14 mouse cellular contexts compared by ENCODE assay signal in genomic region chr2:50196681-50197080, GRCm38 (mm10).
A peak's percentile ranks its signal among the peaks of the same experiment; 100 is the strongest.
DNase-seq lines count a peak whose midpoint lies in the region; ATAC-seq lines count a peak whose summit lies in the region.
"Had no signal": no experiment of that assay in that cellular context is flagged by ENCODE, and none has a peak within 500 bp of the region (broad histone marks: within the 10 kb centered on the region; RNA-seq: fewer than 3 reads in every experiment).

No protein-coding gene starts in this region.

- no peak overlapping the region for H3K4me3 ChIP-seq in kidney, embryonic 15.5 days (replicated peaks)
- H3K4me3 ChIP-seq: embryonic facial prominence, embryonic 15.5 days; liver, embryonic 13.5 days; megakaryocyte, embryonic 14.5 days had no signal

- WGBS in kidney, embryonic 15.5 days = 67% methylated on average over 1 of the region's 1 CpGs

- H3K4me2 ChIP-seq in kidney, embryonic 15.5 days = no peak overlapping the region
- H3K4me2 ChIP-seq: embryonic facial prominence, embryonic 15.5 days; liver, embryonic 13.5 days had no signal

- no peak for ATAC-seq in kidney, embryonic 15.5 days (replicated peaks; ENCODE audit: low FRiP score)
- ATAC-seq in megakaryocyte progenitor cell, adult 5-6 weeks (replicated peaks; ENCODE audit: poor library complexity) = no peak

- H3K9me3 ChIP-seq in kidney, embryonic 15.5 days (replicated peaks) = no peaks in the 10 kb centered on the region
- H3K9me3 ChIP-seq: embryonic facial prominence, embryonic 15.5 days; liver, embryonic 13.5 days had no signal

- H3K27ac ChIP-seq in kidney, embryonic 15.5 days = no peak overlapping the region
- H3K27ac ChIP-seq: embryonic facial prominence, embryonic 15.5 days; liver, embryonic 13.5 days had no signal

- H3K4me1 ChIP-seq in kidney, embryonic 15.5 days = no peaks in the 10 kb centered on the region
- H3K4me1 ChIP-seq: liver, embryonic 13.5 days had no signal

- no peak overlapping the region for H3K9ac ChIP-seq in kidney, embryonic 15.5 days
- H3K9ac ChIP-seq: embryonic facial prominence, embryonic 15.5 days; liver, embryonic 13.5 days had no signal

- intact Hi-C loops in left cerebral cortex, postnatal 10 days (cut with DNase I) = no loop called here

- no peaks in the 10 kb centered on the region for H3K27me3 ChIP-seq in kidney, embryonic 15.5 days
- H3K27me3 ChIP-seq: embryonic facial prominence, embryonic 15.5 days; liver, embryonic 13.5 days had no signal

- no peaks in the 10 kb centered on the region for H3K36me3 ChIP-seq in kidney, embryonic 15.5 days
- H3K36me3 ChIP-seq: embryonic facial prominence, embryonic 15.5 days; liver, embryonic 13.5 days had no signal

- DNase-seq in kidney, postnatal 10 days = peak; percentile 44
- DNase-seq in 3T3-L1 (ENCODE audit: low read depth, low spot score) (peak; percentile 48), adipocyte (ENCODE audit: low spot score) (peak; percentile 20)
- peak; percentile 16 to 53 for DNase-seq in left cerebral cortex, postnatal 10 days (ENCODE audit: extremely low spot score in 1 of 2, low spot score in 2 of 2)
- no peak for DNase-seq in urinary bladder, postnatal 36 days (ENCODE audit: low spot score in 2 of 2)
- no peak for DNase-seq in c-Kit-positive CD71-positive TER-119-positive erythroid progenitor cells, embryonic 14.5 days (ENCODE audit: low spot score)
- DNase-seq: cerebellum, adult 11-12 months; heart, postnatal 36 days; liver, embryonic 13.5 days; spleen, adult 18-20 months had no signal

Comparison
In these comparisons a context has a peak if more than half of its experiments do, and no peak if none do; other contexts are left out.
1. DNase-seq: peak in kidney, postnatal 10 days (single experiment), 3T3-L1 (single experiment), adipocyte (single experiment) and left cerebral cortex, postnatal 10 days (2 of 2); none in urinary bladder, postnatal 36 days (0 of 2) and c-Kit-positive CD71-positive TER-119-positive erythroid progenitor cells, embryonic 14.5 days (single experiment).